Mouse (Mus musculus): Measurements from ENCODE around the gene Ttc36.

GRCm38 (mm10) chr9:44760873-44761272 lies 42.0 kb downstream of the Ttc36 start:
- TF ChIP-seq POLR2A (IDR thresholded peaks at IDR 0.05; ENCODE audit: insufficient read depth, low read depth, low read length) (no peak), CTCF (IDR thresholded peaks at IDR 0.05) (no peak)

Data from heart, adult 2 months (tissue).